Mouse (Mus musculus) E14TG2a.4 (cell line): ENCODE results near the gene Rif1.

ENCODE experiments used
- CTCF ChIP-seq: conservative IDR thresholded peaks from 2 replicates; pipeline ENCODE4 v1.5.1; 2014; ENCODE audit warnings: low read length
- NANOG ChIP-seq: IDR thresholded peaks from 2 replicates; pipeline ENCODE4 v1.6.1; 2014; ENCODE audit warnings: borderline replicate concordance, low read length, mixed read lengths

GRCm38 (mm10) chr2:52072065-52072490 is 554 bp upstream of the Rif1 start:
- TF ChIP-seq CTCF, result no peak
- peak; percentile 93 for TF ChIP-seq NANOG
